Mouse (Mus musculus): ENCODE results near the gene Hbb-bs. TPM values are rescaled to one million over a fixed set of nuclear protein-coding genes. Genes with fewer than 3 reads are reported as not detected.
"Not testable (repeated sequence)": the region's sequence is repeated elsewhere in the genome, so short reads cannot be mapped to it uniquely, and the experiment has no call there.

The Hbb-bs gene
- 100 to 1,000 TPM; 565 to 654 TPM for total RNA-seq (2021)
- long read RNA-seq, experiment 1, transcript Hbb-bs-201 (3 exons, 628 nt): major isoform, 76 of 76 reads
- long read RNA-seq, experiment 1, partial matches to known transcripts: 0 of 76 reads
- long read RNA-seq, experiment 1, other reads (novel, unspliced or antisense): 0 of 76 reads
- long read RNA-seq, experiment 2, transcript Hbb-bs-201 (3 exons, 628 nt): major isoform, 185 of 193 reads
- long read RNA-seq, experiment 2, partial matches to known transcripts: 2 of 193 reads
- long read RNA-seq, experiment 2, other reads (novel, unspliced or antisense): 3 of 193 reads

- no peak for DNase-seq (ENCODE audit: low spot score in 2 of 2)
Observed at GRCm38 (mm10) chr7:103827808-103828207, at the start of gene Hbb-bs. TSS of gene Hbb-bs (minus strand) at chr7:103828096.

GRCm38 (mm10) chr7:103877093-103877492, 49.2 kb upstream of the Hbb-bs start:
- no peak for DNase-seq (ENCODE audit: low spot score in 2 of 2)

- DNase-seq (ENCODE audit: low spot score in 2 of 2): no peak
Observed at GRCm38 (mm10) chr7:103874451-103874850, 46.6 kb upstream of the Hbb-bs start.

- DNase-seq (ENCODE audit: low spot score in 2 of 2): peak in 1 of 2 experiments; percentile 15
Observed at GRCm38 (mm10) chr7:103873064-103873463, 45.2 kb upstream of the Hbb-bs start.

GRCm38 (mm10) chr7:103870667-103871066, 42.8 kb upstream of the Hbb-bs start:
- DNase-seq (ENCODE audit: low spot score in 2 of 2): no peak

- DNase-seq (ENCODE audit: low spot score in 2 of 2): no peak
Observed at GRCm38 (mm10) chr7:103865716-103866115, 37.8 kb upstream of the Hbb-bs start.

- DNase-seq (ENCODE audit: low spot score in 2 of 2): no peak
Observed at GRCm38 (mm10) chr7:103861531-103861930, 33.6 kb upstream of the Hbb-bs start.

- DNase-seq (ENCODE audit: low spot score in 2 of 2): no peak
Observed at GRCm38 (mm10) chr7:103860855-103861254, 33.0 kb upstream of the Hbb-bs start.

- DNase-seq (ENCODE audit: low spot score in 2 of 2): no peak
Observed at GRCm38 (mm10) chr7:103859076-103859475, 31.2 kb upstream of the Hbb-bs start.

- no peak for DNase-seq (ENCODE audit: low spot score in 2 of 2)
Observed at GRCm38 (mm10) chr7:103854669-103855068, 26.8 kb upstream of the Hbb-bs start.

- no peak for DNase-seq (ENCODE audit: low spot score in 2 of 2)
Observed at GRCm38 (mm10) chr7:103853090-103853489, 25.2 kb upstream of the Hbb-bs start, which contains the start of gene Hbb-y. TSS of gene Hbb-y (minus strand) at chr7:103853216.

GRCm38 (mm10) chr7:103844525-103845325, 16.8 kb upstream of the Hbb-bs start:
- DNase-seq (ENCODE audit: low spot score in 2 of 2): no peak

GRCm38 (mm10) chr7:103843034-103843433, 15.1 kb upstream of the Hbb-bs start, which contains the start of gene Hbb-bh1:
TSS of gene Hbb-bh1 (minus strand) at chr7:103843164.
- DNase-seq (ENCODE audit: low spot score in 2 of 2): no peak

- DNase-seq (ENCODE audit: low spot score in 2 of 2): no peak
Observed at GRCm38 (mm10) chr7:103840268-103840667, 12.4 kb upstream of the Hbb-bs start, which contains the start of gene Hbb-bh2. TSS of gene Hbb-bh2 (minus strand) at chr7:103840520.

- DNase-seq (ENCODE audit: low spot score in 2 of 2): not testable (repeated sequence)
Observed at GRCm38 (mm10) chr7:103827139-103827538, 757 bp downstream of the Hbb-bs start.

GRCm38 (mm10) chr7:103826255-103826887, 1.5 kb downstream of the Hbb-bs start:
- DNase-seq (ENCODE audit: low spot score in 2 of 2): peak; percentile 3 to 5

- DNase-seq (ENCODE audit: low spot score in 2 of 2): no peak
Observed at GRCm38 (mm10) chr7:103825536-103826254, 2.2 kb downstream of the Hbb-bs start.

- no peak for DNase-seq (ENCODE audit: low spot score in 2 of 2)
Observed at GRCm38 (mm10) chr7:103824597-103824996, 3.3 kb downstream of the Hbb-bs start.

- DNase-seq (ENCODE audit: low spot score in 2 of 2): not testable (repeated sequence)
Observed at GRCm38 (mm10) chr7:103815085-103815484, 12.8 kb downstream of the Hbb-bs start.

- no peak for DNase-seq (ENCODE audit: low spot score in 2 of 2)
Observed at GRCm38 (mm10) chr7:103813766-103814165, 14.1 kb downstream of the Hbb-bs start, which contains the start of gene Hbb-bt. TSS of gene Hbb-bt (minus strand) at chr7:103813996.

GRCm38 (mm10) chr7:103813152-103813551, 14.7 kb downstream of the Hbb-bs start:
- DNase-seq (ENCODE audit: low spot score in 2 of 2): not testable (repeated sequence)

Data from layer of hippocampus, postnatal 14 days (tissue).